Mouse (Mus musculus) bone marrow, adult 2 months (tissue): Measurements from ENCODE around the gene Cyp4f17.

Experiments
- CTCF ChIP-seq: fragments of 200-500 bp; IDR thresholded peaks from 2 replicates; pipeline ENCODE4 v1.5.1; 2011; ENCODE audit warnings: low read length, control low read depth; ENCODE audit not compliant: control insufficient read depth, insufficient read depth
- POLR2A ChIP-seq: fragments of 200-500 bp; IDR thresholded peaks from 2 replicates; pipeline ENCODE4 v1.6.1; 2011; ENCODE audit warnings: low read depth, mild to moderate bottlenecking, control low read depth, low read length, borderline replicate concordance; ENCODE audit not compliant: control insufficient read depth

DNA sequence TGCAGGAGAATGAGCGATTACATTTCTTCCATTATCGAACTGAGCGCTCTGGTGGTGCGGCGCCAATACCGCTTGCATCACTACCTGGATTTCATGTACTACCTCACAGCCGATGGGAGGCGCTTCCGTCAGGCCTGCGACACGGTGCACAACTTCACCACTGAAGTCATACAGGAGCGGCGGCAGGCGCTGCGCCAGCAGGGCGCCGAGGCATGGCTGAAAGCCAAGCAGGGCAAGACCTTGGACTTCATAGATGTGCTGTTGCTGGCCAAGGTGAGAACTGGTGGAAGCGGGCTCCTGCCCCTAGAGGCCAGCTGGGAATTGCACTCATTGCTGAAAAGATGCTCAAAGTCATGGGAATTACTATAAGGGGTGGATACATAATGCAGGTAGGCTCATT lies 22.6 kb upstream of the Cyp4f17 start:
- peak; percentile 65 for TF ChIP-seq CTCF
- no peak for TF ChIP-seq POLR2A
